2 mouse cellular contexts compared by ENCODE assay signal in genomic region chr14:5918330-5918942, GRCm38 (mm10). TPM values are rescaled to one million over a fixed set of nuclear protein-coding genes. Genes with fewer than 3 reads are reported as not detected.
"Had no signal": no experiment of that assay in that cellular context is flagged by ENCODE, and none has a peak within 500 bp of the region (broad histone marks: within the 10 kb centered on the region; RNA-seq: fewer than 3 reads in every experiment).

No protein-coding gene starts in this region.

RNA-seq across cellular contexts. Expression of gene Gm8237, which starts 38.3 kb away (rescaled TPM):
- total RNA-seq: megakaryocyte, adult 5-6 weeks; megakaryocyte-erythroid progenitor cell, adult 5-6 weeks had no signal

RNA-seq across cellular contexts. Expression of gene Gm3248, which starts 43.1 kb away (rescaled TPM):
- total RNA-seq: megakaryocyte, adult 5-6 weeks; megakaryocyte-erythroid progenitor cell, adult 5-6 weeks had no signal
